Mouse (Mus musculus): Measurements from ENCODE around the gene Cygb. TPM values are rescaled to one million over a fixed set of nuclear protein-coding genes. Genes with fewer than 3 reads are reported as not detected.
A peak's percentile ranks its signal among the peaks of the same experiment; 100 is the strongest.
"Not testable (repeated sequence)": the region's sequence is repeated elsewhere in the genome, so short reads cannot be mapped to it uniquely, and the experiment has no call there.

Cygb gene
- total RNA-seq, 2 experiments from 2014 or later, result not detected

GRCm38 (mm10) chr11:116676175-116676976 lies 22.3 kb upstream of the Cygb start:
- ATAC-seq (replicated peaks; ENCODE audit: low FRiP score, poor library complexity, severe bottlenecking), result no peak

DNA sequence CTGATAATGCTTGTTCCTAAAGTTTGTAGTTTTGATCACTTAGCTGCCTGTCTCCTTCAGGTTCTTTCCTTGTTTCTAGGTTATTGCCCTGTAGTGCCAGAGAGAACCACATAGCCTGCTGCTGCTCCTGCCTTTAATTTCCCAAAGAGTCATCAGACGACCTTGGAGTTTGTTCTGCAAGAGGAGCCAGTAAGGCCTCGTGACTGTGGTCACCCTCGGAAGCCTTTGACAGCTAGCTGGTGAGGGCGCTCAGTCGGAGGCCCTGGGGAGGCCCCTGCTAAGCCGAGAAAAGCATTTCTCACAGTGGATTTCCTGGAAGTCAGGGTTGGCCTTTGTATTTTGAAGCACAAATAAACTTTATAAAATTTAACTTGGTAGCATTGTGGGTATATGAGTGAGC lies 21.3 kb upstream of the Cygb start:
- not testable (repeated sequence) for ATAC-seq (replicated peaks; ENCODE audit: low FRiP score, poor library complexity, severe bottlenecking)

DNA sequence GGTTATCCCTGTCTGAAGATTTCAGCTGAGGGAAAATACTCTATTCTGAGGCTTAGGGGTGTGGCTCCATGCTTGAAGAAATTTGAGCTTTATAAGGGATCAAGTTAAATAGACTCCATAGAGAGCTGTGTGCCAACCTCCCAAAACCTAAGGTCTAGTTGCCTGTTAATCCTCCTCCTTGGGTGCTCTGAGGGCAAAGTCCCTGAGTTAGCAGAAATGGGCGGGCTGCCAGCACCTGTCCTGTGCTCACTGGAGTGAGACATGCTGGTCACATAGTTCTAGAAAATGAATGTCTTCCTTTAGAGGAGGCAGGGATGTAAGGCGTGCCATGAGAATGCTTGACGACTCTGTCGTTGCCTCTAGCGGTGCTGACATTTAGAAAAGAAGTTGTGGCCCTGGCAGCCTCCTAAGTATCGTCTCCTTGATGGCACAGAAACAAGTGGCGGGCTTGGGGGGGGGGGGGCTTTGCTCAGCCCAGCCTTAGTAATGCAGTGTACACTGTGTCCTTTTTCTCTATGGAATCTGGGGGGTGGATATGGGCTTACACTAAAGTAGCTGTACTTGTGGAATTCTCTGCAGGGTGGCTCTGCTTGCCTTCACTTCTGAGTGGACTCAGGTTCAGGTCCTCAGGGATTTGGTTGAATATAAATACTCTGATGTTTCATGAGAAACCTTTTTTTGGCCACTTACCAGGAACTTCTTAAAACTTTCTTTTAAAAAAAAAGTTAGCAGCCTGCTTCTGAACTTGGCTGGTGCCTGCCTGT lies 20.7 kb upstream of the Cygb start:
- ATAC-seq (replicated peaks; ENCODE audit: low FRiP score, poor library complexity, severe bottlenecking), result no peak

DNA sequence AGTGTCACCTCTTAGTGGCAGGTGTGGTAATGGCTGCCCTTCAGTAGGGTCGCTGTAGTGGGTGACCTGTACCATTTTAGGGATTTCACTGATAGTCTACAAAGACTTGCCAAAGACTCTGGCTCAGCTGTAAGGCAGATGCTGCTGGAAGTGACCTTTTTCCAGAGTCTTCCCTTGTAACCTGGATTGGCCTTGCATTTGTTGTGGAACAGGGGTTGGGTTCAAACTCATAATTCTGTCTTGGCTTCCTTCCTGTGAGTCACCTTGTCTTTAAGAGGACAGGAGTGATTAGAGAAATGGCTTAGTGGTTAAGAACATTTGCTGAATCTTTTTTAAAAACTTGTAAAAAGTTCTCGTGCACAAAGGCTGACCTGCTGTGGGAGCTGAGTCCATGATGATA lies 19.3 kb upstream of the Cygb start:
- no peak for ATAC-seq (replicated peaks; ENCODE audit: low FRiP score, poor library complexity, severe bottlenecking)

DNA sequence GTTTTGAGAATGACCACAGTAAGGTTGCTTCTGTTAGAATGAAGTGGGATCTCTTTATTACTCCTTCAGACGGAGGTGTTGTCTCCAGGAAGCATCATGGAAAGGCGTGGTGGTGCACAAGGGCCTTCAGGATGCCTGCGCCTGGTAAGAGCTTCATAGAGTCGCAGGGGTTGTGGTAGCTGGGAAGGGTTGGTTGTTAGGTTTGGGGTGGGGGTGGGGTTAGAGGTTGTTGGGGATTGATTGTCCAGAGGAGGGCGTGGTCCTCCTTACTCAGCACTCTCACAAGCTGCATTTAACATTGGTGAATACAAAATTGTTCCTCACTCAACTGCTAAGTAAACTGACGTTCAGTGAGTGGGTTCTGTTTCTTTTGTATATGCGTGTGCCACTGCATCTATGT lies 18.5 kb upstream of the Cygb start:
- 0 out of 2 replicates have a peak, but pooled peaks have one; percentile 9 for ATAC-seq (replicated peaks; ENCODE audit: low FRiP score, poor library complexity, severe bottlenecking)

- ATAC-seq (replicated peaks; ENCODE audit: low FRiP score, poor library complexity, severe bottlenecking), result peak; percentile 27
Observed at GRCm38 (mm10) chr11:116671845-116672434, 17.8 kb upstream of the Cygb start.

DNA sequence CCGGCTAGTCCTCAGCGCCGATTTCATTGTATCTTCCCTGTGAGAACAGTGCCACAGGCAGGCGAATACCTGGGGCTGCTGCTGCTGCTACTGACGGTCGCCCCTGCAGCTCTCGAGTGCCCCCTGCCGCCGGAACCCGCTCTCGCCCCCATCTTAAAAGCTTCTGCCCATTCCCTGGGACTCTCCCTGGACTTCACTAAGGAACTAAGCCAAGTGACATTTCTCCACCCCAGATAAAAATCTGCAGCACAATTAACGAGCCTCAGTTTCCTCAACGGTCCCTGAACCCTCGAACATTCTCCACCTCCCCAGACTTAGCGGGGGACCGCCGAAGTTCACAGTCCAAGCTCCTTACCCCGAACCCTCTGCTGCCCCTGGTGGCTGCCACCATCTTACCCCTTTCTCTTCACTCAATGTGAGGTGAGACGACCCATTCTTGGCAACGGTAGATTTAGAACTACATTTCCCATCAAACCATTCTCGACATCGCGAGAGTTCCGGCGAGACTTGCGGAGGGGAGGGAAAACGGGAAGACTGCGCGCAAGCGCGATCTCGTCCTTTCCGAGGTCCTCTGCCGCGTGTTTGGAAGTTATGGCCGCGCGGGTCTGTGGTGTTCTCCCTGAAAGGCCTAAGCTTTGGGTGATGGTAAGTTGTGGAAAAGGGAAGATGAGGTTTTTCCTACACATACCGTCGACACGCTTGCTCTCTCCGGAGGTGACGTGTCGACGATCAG lies 17.2 kb upstream of the Cygb start:
- ATAC-seq (replicated peaks; ENCODE audit: low FRiP score, poor library complexity, severe bottlenecking), result peak; percentile 93

DNA sequence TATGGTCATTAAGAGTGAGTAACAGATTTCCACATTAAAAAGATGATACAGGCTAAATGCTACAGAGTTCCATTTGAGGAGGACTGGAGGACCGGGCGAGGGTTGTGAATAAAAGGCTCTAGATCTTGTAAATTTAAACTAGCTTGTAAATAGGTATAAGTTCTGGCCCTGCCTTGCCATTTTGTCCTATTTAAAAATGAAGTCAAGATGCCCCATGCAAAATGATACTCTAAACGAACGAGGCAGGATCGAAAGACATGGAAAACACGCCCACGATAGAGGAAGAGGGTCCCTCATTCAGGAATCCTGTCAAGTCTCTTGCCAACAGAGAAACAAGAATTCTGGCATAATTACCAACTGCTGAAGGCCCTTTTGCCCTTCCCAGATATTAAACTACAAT lies 16.3 kb upstream of the Cygb start:
- ATAC-seq (replicated peaks; ENCODE audit: low FRiP score, poor library complexity, severe bottlenecking), result no peak

- no peak for ATAC-seq (replicated peaks; ENCODE audit: low FRiP score, poor library complexity, severe bottlenecking)
Observed at GRCm38 (mm10) chr11:116669787-116670365, 15.8 kb upstream of the Cygb start.

DNA sequence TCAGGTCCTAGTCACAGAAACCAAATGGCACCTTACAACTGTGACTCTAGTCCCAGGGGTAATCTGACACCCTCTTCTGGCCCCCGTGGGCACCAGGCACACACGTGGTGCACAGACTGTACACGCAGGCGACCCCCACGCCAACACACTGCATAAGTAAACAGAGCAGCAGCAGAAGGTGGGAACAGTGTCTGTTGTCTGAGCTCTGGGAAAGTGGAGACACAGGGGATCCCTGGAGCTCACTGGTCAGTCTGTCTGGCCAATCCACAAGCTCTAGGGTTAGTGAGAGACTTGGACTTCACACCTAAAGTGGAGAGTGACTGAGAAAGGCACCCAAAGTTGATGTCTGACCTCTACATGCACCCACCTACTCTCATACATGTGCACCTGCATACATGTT lies 15.2 kb upstream of the Cygb start:
- no peak for ATAC-seq (replicated peaks; ENCODE audit: low FRiP score, poor library complexity, severe bottlenecking)

DNA sequence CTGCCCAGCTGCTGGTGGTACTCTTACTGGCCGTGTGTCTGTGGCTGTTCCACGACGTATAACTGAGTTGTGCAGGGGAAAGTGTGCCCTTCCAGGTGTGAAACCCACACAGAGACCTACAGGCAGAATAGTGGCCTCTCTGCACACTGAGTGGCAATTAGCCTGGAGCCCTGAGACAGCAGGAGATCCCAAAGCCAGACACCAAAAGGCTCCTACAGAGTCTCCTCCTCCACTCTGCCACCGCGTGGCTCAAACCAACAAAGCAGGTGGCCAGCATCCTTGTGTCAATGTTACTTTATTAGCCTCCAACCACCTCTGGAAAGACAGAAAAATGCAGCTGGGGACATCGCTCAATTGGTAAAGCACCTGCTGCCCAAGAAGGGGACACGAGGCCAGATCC lies 14.7 kb upstream of the Cygb start:
- ATAC-seq (replicated peaks; ENCODE audit: low FRiP score, poor library complexity, severe bottlenecking), result no peak

DNA sequence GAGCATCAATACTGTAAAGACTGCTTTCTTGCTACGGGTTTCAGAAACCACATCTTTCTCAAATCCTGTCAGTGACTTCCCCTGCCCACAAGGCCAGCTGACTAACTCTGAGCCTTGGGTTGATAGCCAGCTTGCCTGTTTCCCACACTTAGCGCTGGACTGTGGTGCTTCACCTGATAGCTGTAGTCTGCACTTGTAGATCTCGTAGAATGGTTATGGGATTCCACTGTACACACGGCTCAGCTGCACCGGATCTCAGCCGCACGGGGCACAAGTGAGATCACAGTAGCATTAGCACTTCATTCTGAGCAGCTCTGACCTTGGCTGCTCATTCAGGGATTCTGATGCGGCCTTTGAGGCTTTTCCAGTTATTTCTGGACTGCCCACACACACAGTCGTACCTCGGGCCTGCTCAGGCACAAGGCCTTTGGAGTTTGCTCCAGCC lies 14.3 kb upstream of the Cygb start:
- no peak for ATAC-seq (replicated peaks; ENCODE audit: low FRiP score, poor library complexity, severe bottlenecking)

- ATAC-seq (replicated peaks; ENCODE audit: low FRiP score, poor library complexity, severe bottlenecking), result no peak
Observed at GRCm38 (mm10) chr11:116667930-116668329, 13.8 kb upstream of the Cygb start.

- ATAC-seq (replicated peaks; ENCODE audit: low FRiP score, poor library complexity, severe bottlenecking), result not testable (repeated sequence)
Observed at GRCm38 (mm10) chr11:116667012-116667411, 12.9 kb upstream of the Cygb start.

- ATAC-seq (replicated peaks; ENCODE audit: low FRiP score, poor library complexity, severe bottlenecking), result no peak
Observed at GRCm38 (mm10) chr11:116666566-116666965, 12.5 kb upstream of the Cygb start.

GRCm38 (mm10) chr11:116665289-116665688 lies 11.2 kb upstream of the Cygb start:
- no peak for ATAC-seq (replicated peaks; ENCODE audit: low FRiP score, poor library complexity, severe bottlenecking)

DNA sequence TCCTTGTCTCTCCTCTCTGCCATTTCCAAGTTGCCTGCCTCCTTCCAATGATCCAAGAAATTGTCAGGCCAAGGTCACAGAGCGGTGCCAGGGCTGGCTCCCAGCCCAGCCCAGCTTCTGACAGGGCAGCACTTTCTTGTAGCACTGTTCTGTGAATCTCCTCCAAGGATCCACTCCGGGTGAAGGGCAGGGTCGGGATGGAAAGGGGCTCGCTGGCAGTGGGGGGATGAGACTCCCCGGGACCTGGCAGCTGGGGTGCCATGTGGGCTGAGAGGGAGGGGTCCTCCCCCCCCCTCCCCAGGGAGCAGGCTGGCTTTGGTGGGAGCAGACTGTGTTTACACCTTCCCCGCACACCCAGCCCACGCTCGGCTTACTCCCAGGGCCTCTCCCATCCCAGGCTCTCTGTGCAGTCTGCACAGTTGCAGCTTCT lies 7.8 kb upstream of the Cygb start:
- ATAC-seq (replicated peaks; ENCODE audit: low FRiP score, poor library complexity, severe bottlenecking), result no peak

DNA sequence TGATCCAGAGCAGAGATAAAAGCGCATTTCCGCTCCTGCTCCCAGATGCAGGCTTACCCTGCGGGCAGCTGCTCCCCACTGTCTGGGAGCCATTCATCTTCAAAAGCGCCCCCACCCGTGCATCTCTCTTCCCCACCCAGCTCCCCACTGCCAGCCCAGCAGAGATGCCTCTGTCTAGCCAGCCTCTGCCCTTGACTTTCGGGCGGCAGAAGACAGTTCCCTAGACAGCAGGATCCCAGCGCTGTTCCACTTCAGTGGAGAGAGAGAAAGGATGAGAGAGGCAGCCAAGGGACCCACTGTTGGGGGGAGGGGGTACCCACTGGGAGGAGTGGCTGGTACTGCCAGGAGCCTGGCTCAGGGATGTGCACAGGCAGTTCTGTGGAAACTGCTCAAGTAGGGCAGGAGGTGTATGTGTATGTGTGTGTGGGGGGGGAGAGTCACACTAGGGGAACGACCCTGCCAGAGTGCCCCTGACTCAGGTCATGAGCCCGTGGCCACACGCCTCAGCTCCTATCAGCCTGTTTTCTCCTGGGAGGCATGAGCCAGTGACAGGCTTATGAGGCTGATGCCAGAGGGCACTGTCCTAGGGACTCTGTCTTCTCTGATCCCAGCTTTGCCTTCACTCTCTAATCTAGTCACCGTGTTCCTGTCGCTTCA lies 7.3 kb upstream of the Cygb start:
- no peak for ATAC-seq (replicated peaks; ENCODE audit: low FRiP score, poor library complexity, severe bottlenecking)

GRCm38 (mm10) chr11:116660181-116660580 lies 6.1 kb upstream of the Cygb start:
- ATAC-seq (replicated peaks; ENCODE audit: low FRiP score, poor library complexity, severe bottlenecking), result no peak

Data from erythroid progenitor cell, adult 5-6 weeks (primary cell).